Mouse (Mus musculus): ENCODE measurements around the gene BC051142.

BC051142 gene

DNA sequence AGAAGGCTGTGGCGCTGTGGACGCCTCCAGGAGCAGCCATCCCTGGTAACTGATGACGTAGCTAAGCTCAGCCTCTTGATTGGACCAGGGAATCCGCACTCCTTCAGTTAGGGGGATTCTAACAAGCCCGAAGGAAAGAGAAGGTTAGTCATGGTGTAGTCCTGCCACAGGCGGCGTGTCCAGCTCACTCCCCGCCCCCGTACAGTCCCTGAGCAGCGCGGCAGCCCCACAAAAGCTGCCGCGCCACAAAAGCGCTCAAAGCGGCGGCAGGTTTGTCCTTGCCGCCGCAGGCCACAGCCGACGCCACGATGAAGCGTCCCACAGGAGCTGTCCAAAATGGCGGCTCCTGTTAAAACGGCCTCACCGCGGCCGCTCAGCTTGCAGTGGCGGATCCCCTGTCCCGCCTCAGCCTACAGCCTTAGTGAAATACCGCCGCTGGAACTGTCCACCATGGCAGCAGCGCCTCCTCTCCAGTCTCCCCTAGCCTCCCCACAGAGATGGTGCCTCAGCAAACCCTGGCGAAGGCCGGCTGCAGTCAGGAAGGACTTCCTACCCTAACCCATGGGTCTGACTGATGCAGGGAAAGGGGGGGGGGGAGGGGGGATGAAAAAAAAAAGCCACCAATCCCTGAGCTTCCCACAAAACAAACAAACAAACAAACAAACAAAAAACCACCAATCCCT, at the start of gene BC051142:
Gene BC051142 (plus strand): TSS at position 110 of the 683 bp plus-strand sequence.
- peak; percentile 77 to 88 for DNase-seq

DNA sequence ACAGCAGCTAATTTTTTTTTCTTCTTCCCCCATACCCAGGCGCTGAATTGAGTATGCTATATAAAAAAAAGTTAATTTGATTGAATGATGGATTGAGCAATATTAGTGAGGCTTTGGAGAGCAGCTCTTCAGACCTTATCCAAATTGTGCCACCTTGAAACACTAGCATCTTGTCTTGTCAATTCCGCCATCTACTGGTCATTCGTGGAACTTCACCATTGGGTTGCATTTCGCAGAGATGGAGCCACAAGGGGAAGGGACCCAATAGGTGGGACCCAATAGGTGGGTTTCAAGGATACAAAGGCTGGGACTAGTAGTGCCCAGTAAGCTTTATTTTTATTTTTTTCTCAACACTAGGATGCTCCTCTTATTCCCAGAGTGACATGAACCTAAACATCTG, 49.2 kb upstream of the BC051142 start:
- DNase-seq: peak; percentile 56 to 88

DNA sequence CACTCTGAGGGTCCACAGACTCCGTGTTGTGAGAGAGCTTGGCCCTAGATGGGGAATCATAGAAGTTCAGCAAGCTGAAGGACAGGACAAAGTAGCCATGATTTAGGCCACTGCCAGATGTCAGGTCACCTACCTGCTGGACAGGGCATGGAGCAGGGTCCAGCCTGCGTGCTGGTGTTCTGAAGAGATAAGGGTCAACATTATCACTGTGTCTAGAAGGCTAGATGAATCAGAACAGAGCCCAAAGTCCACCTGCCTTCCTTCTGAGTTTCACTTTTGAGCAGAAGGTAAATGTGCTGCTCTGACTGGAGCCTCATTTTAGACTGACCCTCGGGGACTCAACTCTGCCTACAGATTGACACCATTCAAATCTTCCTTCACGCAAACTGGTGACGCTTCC, 44.1 kb upstream of the BC051142 start, which contains the start of gene Btnl2:
Gene Btnl2 (plus strand): TSS at position 284 of the 400 bp plus-strand sequence.
- DNase-seq: no peak

DNA sequence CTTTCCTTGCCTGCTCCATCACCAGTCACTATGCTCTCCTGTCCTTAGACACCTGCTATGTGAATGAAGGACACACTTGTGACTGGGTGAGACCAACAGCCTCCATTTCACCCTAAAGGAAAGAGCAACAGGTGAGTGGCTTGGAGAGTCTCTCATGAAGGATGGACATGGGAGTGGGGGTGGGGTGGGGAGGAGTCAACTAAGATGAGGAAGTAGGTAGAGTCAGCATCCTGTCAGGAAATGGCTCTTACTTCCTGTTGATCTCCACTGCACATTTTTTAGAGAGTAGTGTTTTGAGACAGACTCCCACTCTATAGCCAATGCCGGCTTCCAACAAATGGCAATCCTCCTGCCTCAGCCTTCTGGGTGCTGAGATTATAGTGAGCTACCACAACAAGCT, 43.7 kb upstream of the BC051142 start:
- DNase-seq: no peak

DNA sequence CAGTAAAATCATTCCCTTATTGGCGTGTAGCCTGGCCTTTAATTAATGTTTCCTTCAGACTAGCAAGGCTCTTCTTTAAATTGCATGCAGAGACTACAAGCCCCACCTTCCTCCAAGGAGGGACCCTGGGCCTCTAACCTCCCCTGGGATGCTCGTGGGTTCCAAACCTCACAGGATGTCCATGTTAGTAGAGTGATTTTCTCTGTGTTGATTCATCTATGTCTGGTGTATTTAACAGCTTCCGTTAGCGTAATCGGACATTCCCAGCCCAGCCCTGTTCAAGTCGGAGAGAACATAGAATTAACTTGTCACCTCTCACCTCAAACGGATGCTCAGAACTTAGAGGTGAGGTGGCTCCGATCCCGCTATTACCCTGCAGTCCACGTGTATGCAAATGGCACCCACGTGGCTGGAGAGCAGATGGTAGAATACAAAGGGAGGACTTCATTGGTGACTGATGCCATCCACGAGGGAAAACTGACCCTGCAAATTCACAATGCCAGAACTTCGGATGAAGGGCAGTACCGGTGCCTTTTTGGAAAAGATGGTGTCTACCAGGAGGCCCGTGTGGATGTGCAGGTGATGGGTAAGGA, 35.6 kb upstream of the BC051142 start:
- DNase-seq: no peak

DNA sequence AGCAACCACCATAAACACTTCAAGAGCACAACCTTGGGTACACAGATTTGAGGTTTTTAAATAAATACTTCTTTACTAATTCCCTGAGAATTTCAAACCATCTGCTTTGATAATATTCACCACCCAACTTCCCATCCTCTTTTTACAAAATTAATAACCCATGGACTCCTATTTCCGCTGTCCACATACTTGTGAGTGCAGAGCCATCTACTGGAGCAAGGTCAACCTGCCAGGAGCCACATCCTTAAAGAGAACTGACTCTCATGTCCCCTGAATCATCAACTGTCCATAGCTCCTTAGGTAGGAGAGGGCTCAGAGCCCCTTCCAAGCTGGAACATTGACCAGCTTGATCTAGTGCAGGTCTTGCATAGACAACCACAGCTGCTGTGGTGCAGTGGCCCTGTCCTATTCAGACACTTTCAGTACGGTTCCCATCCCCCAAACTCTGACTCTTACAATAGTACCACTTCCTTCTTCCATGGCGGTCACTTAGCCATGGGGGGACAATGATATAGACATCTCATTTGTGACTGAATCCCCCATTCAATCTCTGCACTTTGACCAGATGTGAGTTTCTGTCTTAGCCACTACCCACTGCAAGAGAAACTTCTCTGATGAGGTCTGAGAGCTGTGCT, 34.8 kb upstream of the BC051142 start:
- DNase-seq: no peak

DNA sequence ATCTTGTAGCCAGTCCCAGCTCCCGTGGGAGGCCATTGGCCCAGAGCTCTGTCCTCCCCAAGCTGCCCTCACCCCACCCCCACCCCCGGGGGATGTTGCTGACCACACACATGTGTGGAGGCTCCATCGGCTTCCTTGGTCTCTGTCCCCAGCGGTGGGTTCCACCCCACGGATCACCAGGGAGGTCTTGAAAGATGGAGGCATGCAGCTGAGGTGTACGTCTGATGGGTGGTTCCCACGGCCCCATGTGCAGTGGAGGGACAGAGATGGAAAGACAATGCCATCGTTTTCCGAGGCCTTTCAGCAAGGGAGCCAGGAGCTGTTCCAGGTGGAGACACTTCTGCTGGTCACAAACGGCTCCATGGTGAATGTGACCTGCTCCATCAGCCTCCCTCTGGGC, 33.6 kb upstream of the BC051142 start:
- DNase-seq: no peak

DNA sequence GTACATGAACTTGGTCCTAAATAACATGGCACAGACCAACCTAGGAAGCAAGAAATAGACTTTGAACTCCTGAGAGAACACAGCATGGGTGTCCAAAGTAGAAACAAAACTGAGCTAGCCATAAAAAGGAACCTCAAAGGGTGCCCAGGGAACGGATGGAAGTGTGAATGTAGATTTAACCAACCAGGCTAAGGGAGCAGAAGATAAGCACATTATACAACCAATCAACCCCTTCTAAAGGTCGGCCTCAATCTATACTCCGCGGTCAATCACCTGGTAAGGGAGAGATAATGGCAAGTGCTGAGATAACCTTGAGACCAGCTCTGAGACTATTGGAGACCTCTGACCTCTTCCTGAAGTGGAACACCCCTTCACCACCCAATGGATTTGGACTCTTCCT, 28.1 kb upstream of the BC051142 start:
- no peak for DNase-seq

DNA sequence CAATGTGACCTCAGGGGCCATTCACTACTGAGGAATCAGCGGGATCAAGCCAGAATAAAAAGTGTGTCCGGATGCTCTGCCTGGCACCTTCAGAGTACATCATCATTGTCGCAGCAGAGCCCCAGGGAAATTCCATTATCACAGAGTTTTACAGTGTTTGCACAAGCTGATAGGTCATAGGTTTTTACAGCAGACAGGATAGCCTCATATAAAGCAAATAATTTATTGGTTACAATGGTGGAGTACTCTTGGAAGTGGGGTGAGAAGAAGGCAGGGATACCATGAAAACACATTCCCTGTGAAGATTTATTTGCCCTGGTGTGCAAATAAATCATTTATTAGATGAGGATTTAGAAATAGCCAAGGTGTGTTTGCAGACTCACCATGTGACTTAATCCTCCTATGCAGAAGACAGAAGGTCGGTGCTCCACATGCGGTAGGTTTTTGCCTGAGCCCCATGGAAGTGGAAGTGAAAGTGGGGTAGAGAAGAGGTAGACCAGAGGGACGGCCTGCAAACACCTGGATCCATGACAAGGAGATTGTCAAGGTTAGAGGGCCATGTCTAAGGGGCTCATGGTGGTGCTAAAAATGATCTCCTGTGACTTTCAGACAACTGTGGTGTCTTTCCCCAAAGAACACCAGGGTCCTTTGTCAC, 25.4 kb upstream of the BC051142 start:
- DNase-seq: no peak

DNA sequence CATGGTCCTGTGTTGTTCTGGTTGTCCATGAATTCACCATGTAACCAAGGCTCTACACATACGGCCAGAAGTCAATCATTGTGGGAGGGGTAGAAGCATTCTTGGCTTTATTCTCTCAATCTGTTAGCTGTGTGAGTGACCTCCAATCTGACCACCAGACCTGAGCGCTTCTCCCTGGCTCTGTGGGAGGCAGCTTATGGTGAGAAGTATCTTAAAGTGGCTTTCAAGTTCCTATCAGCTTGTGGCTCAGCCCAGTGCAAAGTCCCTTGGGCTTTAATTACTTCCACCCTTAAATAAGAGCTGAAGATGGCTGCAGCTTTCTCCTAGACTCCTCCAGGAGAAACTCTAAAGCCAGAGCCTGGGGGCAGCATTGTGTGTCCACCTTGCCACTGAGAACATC, 21.8 kb upstream of the BC051142 start, which contains the start of gene Btnl1:
Gene Btnl1 (plus strand): TSS at position 286 of the 400 bp plus-strand sequence.
- no peak for DNase-seq

DNA sequence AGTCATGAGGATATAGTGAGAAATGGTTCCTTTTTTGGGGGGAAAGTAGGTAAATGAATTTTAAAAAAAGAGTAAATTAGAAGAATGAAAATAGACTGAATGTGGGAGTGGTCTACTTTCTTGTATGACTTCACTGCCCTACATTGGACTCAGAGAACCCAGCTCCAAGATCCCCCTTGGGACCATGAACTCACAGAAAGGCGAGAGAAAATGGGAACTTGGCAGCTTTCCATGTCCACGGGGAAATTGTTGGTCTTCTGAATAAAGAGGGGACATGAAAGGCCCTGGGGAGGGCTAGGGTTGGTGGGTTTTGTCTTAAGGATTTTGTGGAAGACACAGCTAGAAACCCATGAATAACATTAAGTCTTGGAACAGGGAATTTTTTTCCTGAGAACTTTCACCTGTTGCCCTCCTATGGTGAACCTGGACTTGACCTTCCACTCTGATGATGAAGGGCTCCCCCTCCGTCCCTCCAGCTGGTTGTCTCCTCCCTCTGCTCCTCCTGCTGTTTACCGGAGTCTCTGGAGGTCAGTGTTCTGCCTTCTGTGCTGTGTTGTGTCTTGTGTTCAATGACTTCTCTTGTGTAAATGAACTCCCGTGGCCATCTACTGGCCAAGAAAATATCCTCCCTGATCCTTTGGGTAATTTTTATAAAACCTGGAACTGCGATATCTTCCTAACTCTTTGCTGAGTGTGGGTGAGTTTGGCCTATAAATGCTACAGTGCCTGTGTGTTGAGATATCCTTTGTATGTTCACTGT, 21.0 kb upstream of the BC051142 start:
- DNase-seq: no peak

DNA sequence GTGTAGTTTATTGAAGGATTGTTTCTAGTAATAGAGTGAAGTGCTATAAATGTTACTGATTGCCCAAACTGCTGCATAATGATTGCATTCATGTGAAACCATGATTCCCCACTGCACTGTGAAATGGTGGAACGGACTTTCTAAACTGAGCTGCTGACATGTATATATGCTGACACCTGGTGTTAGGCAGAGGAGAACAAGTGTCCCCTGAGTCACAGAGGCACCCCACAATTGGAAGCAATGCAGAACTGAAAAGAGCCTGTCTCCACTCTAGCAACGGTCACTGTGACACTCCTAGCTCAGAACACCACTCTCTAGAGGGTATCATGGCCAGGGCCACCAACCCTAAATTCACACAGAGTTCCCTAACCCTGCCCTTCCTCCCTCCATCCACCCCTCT, 19.9 kb upstream of the BC051142 start:
- DNase-seq: no peak

DNA sequence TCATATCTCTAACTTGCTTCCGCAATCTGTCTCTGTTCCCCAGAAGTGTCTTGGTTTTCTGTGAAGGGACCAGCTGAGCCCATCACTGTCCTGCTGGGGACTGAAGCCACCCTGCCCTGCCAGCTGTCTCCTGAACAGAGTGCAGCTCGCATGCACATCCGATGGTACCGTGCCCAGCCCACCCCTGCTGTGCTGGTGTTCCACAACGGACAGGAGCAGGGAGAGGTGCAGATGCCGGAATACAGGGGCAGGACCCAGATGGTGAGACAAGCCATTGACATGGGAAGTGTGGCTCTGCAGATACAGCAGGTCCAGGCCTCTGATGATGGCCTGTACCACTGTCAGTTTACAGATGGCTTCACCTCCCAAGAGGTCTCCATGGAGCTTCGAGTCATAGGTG, 19.2 kb upstream of the BC051142 start:
- DNase-seq: no peak

DNA sequence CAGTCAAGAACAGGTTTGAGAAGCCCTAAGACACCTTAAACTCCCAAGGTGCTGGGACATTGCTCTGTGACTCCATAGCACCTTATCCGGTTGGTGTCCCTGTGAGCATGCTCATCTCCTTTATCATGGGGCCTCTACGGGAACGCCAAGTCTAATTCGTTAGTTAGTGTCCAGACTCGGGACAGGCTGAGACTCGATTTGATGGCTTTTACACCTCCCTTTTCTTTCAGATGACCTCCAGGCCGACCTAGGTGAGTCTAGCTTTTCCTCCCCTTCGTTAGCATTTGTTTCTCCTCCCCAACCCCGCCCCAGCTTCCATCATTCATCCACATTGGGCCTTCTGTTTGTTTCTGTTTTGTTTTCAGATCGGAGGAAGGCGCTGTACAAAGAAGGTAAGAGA, 16.7 kb upstream of the BC051142 start:
- DNase-seq: no peak

DNA sequence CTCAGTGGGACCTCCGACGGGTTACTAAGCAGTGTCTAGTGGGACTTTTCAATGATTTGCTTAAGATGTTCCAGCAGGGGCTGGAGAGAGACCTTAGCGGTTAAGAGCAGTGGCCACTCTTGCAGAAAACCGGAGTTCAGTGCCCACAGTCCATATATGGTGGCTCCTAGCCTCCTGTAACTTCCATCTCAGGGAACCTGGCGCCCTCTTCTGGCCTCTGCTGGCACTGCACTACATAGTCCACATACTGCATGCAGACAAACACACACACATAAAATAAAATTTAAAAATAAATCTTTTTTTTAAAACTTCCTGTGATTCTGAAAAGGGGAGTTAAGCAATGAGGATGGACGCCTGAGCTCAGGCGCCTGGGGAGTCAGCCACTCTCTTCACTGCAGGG, 15.4 kb upstream of the BC051142 start:
- peak in 1 of 2 experiments; percentile 11 for DNase-seq

DNA sequence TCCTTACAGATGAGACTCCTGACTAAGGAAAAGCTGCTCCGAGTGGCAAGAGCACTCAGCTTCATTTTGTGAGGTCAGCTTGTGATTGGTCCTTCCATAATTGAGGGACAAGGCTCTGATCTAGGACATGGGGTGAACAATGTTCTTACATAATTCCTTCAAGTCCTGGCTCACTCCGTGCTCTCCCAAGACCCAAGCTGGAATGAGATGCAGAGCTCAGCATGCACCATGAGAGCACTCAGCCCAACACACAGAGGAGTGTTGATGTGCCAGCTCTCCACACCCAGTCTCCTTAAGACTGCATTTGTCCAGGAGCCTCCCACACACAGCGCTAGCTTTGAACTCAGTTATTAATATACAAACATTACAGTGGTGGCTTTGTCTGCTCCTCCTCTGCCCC, 13.9 kb upstream of the BC051142 start:
- DNase-seq: no peak

DNA sequence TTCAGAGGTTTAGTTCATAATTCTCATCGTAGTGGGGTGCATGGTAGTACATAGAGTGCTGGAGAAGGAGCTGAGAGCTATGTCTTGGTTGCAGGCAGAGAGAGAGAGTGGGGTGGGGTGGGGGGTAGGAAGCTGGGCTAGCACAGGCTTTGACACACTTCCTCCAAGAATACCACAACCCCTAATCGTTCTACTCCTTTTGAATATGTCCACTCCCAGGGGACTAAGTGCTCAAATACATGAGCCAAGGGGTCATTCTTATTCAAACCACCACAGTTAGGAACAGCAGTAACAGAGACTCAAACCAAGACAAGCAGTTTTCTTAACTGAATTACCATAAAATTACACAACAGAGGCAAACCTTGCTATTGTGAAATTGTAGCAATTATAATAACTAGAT, 12.0 kb upstream of the BC051142 start:
- no peak for DNase-seq

DNA sequence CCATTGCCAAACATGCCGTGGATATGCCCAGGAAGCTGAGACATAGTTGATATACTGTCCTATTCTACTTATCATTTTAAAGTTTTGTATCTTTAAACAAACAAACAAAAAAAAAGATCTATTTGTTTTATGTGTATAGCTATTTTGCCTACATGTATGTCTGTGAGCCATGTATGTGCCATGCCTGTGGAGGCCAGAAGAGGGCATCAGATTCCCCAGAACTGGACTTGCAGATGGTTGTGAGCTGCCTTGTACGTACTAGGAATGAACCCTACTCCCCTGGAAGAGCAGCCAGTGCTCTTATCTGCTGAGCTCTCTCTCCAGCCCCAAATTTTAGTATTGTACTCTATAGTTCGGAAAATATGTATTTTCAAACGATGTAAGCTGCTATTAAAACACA, 10.1 kb upstream of the BC051142 start:
- peak in 1 of 2 experiments; percentile 66 for DNase-seq

DNA sequence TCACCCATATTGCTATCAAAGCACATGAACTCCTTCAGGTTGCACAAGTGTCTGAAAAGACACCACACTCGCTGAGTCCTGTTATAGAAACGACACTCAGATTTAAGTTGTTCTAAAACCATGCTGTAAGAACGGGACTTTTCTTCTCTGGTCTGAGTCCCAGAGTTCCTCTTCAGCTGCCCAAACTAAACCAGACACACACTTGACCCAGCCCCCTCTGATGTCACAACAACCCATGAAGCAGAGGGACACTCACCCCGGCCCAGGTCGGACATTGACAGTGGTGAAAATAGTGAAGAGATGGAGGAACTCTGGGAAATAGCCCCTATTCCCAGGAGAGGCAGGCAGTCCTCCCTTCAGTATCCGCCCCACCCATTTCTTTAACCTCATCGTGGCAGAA, 7.1 kb upstream of the BC051142 start:
- no peak for DNase-seq

DNA sequence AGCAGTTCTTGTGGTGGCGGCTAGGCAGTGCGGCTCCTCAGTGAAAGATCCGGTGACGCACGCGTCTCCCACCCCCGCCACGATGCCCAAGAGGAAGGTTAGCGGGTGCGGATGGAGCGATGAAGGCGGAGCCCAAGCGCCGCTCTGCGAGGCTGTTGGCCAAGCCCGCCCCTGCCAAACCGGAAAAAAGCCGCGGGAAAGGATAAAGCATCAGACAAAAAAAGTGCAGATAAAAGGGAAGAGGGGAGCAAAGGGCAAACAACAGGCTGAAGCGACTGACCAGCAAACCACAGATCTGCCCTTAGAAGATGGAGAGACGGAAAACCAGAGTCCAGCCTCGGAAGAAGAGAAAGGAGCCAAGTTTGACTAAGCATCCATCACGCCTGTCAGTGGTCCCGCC, 6.3 kb upstream of the BC051142 start:
- peak; percentile 56 to 73 for DNase-seq

DNA sequence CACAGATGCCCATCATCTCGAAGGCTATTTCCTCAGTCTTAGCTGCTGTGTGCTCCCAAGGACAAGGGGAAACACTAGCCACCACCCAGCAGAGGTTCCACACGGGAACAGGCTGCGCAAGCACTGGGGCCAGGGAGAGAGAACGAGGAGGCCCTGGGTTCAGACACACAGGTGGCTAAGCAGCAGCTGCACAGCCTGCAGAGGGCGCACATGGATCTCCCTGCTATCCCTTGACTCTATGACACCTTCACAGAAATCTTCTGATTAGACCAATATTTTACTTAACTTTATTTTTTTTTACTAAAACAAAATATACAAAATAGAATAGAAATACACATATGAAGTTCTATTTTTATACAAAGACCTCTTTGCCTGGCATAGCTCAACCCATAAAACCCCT, 1.3 kb upstream of the BC051142 start:
- DNase-seq: peak in 1 of 2 experiments; percentile 14

DNA sequence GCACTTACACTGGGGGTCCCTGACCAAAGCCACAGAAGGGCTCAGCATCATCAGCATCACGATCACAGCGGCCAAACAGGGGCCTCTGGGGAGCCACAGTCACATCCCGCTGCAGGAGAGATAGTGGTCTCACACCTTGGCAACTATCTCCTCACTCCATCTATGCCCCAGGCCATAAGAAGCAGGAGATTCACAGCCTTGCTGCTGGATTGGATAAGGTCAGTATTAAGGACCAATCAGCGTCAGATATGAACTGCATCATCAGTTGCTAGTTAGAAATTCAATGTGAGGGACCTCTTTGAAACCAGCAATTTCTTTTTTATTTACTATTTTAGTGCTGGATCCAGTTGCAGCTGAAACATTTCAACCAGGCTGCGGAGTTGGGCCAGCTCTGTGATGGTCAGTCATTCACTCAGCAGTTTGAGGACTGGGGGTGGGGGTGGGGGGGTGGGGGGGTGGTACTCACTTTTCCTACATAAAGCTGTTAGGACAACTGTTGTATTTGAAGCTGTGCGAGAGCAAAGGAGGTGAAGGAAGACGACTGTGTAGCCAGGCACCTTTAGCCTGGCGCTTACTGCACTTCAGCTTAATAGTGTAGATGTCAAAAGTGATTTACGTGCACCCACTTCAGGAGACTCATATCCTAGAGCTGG, 436 bp upstream of the BC051142 start:
- DNase-seq: peak; percentile 46 to 70

DNA sequence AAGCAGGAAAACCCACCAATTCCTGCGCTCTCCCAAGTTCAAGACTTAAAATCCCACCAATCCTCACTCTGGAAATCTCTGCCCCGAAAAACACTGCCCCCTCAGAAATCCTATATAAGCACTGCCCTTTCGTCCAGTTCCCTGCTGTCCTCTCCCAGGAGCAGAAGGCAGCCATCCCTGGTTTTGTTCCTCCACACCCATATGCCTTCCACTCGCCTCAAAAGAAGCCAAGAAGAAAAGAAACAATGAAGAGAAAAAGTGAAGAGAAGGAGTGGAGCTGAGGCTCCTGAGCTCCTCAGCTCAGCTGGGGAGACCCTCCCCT, 735 bp downstream of the BC051142 start:
- DNase-seq: no peak
